Mouse (Mus musculus): ENCODE measurements around the gene Tmem160. TPM values are rescaled to one million over a fixed set of nuclear protein-coding genes. Genes with fewer than 3 reads are reported as not detected.

The Tmem160 gene
- polyA plus RNA-seq, 1 experiment from 2014 or later = 54.4 TPM

GRCm38 (mm10) chr7:16456289-16456688, 3.7 kb downstream of the Tmem160 start:
- Histone ChIP-seq H3K36me3 (ENCODE audit: control insufficient read depth, insufficient read depth, low read length) (0 out of 2 replicates have a peak, but pooled peaks cover 3% of the 10 kb centered on the region), H3K9me3 (ENCODE audit: control insufficient read depth, low read length) (no peaks in the 10 kb centered on the region), H3K4me1 (replicated peaks; ENCODE audit: control insufficient read depth, insufficient read depth, low read length) (peaks cover 12% of the 10 kb centered on the region), H3K4me3 (ENCODE audit: low read depth, low read length) (no peak overlapping the region), H3K9ac (ENCODE audit: low read depth, low read length) (no peak overlapping the region), H3K27ac (ENCODE audit: low read depth, low read length) (no peak overlapping the region), H3K4me2 (no peak overlapping the region), H3K27me3 (replicated peaks; ENCODE audit: control insufficient read depth, insufficient read depth, low read length) (peaks cover 9% of the 10 kb centered on the region; the same call in 1 of the 2 replicates)
- ATAC-seq (replicated peaks; ENCODE audit: low FRiP score) (no peak), DNase-seq (ENCODE audit: low spot score) (no peak)
- 81% methylated on average over 5 of the region's 5 CpGs for WGBS

GRCm38 (mm10) chr7:16460566-16460965, 8.0 kb downstream of the Tmem160 start:
- no peaks in the 10 kb centered on the region for H3K36me3 ChIP-seq (ENCODE audit: control insufficient read depth, insufficient read depth, low read length)
- DNase-seq (ENCODE audit: low spot score) = no peak
- H3K4me3 ChIP-seq (ENCODE audit: low read depth, low read length) = no peak overlapping the region
- no peak for ATAC-seq (replicated peaks; ENCODE audit: low FRiP score)
- H3K9ac ChIP-seq (ENCODE audit: low read depth, low read length) = no peak overlapping the region
- H3K27me3 ChIP-seq (replicated peaks; ENCODE audit: control insufficient read depth, insufficient read depth, low read length) = peaks cover 10% of the 10 kb centered on the region; the same call in 1 of the 2 replicates
- 53% methylated on average over 13 of the region's 13 CpGs for WGBS
- no peaks in the 10 kb centered on the region for H3K4me1 ChIP-seq (replicated peaks; ENCODE audit: control insufficient read depth, insufficient read depth, low read length)
- H3K9me3 ChIP-seq (ENCODE audit: control insufficient read depth, low read length) = no peaks in the 10 kb centered on the region
- H3K4me2 ChIP-seq = no peak overlapping the region
- H3K27ac ChIP-seq (ENCODE audit: low read depth, low read length) = no peak overlapping the region

- Histone ChIP-seq H3K4me2 (no peak overlapping the region), H3K4me3 (ENCODE audit: low read depth, low read length) (no peak overlapping the region), H3K4me1 (replicated peaks; ENCODE audit: control insufficient read depth, insufficient read depth, low read length) (no peaks in the 10 kb centered on the region), H3K9me3 (ENCODE audit: control insufficient read depth, low read length) (no peaks in the 10 kb centered on the region), H3K36me3 (ENCODE audit: control insufficient read depth, insufficient read depth, low read length) (no peaks in the 10 kb centered on the region), H3K9ac (ENCODE audit: low read depth, low read length) (no peak overlapping the region), H3K27ac (ENCODE audit: low read depth, low read length) (no peak overlapping the region), H3K27me3 (replicated peaks; ENCODE audit: control insufficient read depth, insufficient read depth, low read length) (peaks cover 10% of the 10 kb centered on the region; the same call in 1 of the 2 replicates)
- DNase-seq (ENCODE audit: low spot score) (no peak), ATAC-seq (replicated peaks; ENCODE audit: low FRiP score) (no peak)
- WGBS = 56% methylated on average over 6 of the region's 6 CpGs
Observed at GRCm38 (mm10) chr7:16461151-16461550, 8.6 kb downstream of the Tmem160 start.

- H3K4me1 ChIP-seq (replicated peaks; ENCODE audit: control insufficient read depth, insufficient read depth, low read length) = no peaks in the 10 kb centered on the region
- H3K4me3 ChIP-seq (ENCODE audit: low read depth, low read length) = no peak overlapping the region
- no peak overlapping the region for H3K27ac ChIP-seq (ENCODE audit: low read depth, low read length)
- DNase-seq (ENCODE audit: low spot score) (no peak), ATAC-seq (replicated peaks; ENCODE audit: low FRiP score) (no peak)
- H3K9me3 ChIP-seq (ENCODE audit: control insufficient read depth, low read length) = no peaks in the 10 kb centered on the region
- no peak overlapping the region for H3K4me2 ChIP-seq
- peaks cover 10% of the 10 kb centered on the region; the same call in 1 of the 2 replicates for H3K27me3 ChIP-seq (replicated peaks; ENCODE audit: control insufficient read depth, insufficient read depth, low read length)
- WGBS = 65% methylated on average over 6 of the region's 6 CpGs
- H3K36me3 ChIP-seq (ENCODE audit: control insufficient read depth, insufficient read depth, low read length) = no peaks in the 10 kb centered on the region
- H3K9ac ChIP-seq (ENCODE audit: low read depth, low read length) = no peak overlapping the region
Observed at GRCm38 (mm10) chr7:16461705-16462104, 9.1 kb downstream of the Tmem160 start.

- H3K27me3 ChIP-seq (replicated peaks; ENCODE audit: control insufficient read depth, insufficient read depth, low read length) = peaks cover 11% of the 10 kb centered on the region
- WGBS = 3% methylated on average over 14 of the region's 14 CpGs
Observed at GRCm38 (mm10) chr7:16463214-16463613, 10.6 kb downstream of the Tmem160 start.

DNA sequence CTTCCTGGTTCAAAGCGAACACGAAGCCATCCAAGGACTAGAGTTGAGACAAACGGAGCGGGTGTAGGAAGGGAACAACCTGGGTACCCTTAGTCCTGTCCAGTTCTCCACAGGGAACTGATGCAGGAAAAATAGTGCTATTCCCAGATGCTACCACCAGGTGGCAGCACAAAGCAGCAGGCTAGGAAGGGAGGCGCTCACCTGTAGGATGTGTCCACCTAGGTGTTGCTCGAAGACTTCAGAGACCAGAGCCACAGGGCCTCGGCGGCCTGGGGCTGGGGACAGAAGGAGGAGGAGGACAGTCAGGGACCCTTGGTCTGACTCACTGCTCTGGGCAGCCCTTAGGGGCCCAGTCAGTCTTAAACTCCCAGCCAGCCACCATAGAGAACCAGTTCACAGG, 12.6 kb downstream of the Tmem160 start:
- H3K4me2 ChIP-seq = no peak overlapping the region
- H3K27ac ChIP-seq (ENCODE audit: low read depth, low read length) = no peak overlapping the region
- DNase-seq (ENCODE audit: low spot score) (no peak), ATAC-seq (replicated peaks; ENCODE audit: low FRiP score) (0 out of 2 replicates have a peak, but pooled peaks have one; percentile 6)
- WGBS = 15% methylated on average over 8 of the region's 8 CpGs
- H3K4me1 ChIP-seq (replicated peaks; ENCODE audit: control insufficient read depth, insufficient read depth, low read length) = no peaks in the 10 kb centered on the region
- H3K36me3 ChIP-seq (ENCODE audit: control insufficient read depth, insufficient read depth, low read length) = no peaks in the 10 kb centered on the region
- H3K27me3 ChIP-seq (replicated peaks; ENCODE audit: control insufficient read depth, insufficient read depth, low read length) = peaks cover 17% of the 10 kb centered on the region
- H3K4me3 ChIP-seq (ENCODE audit: low read depth, low read length) = no peak overlapping the region
- no peaks in the 10 kb centered on the region for H3K9me3 ChIP-seq (ENCODE audit: control insufficient read depth, low read length)
- no peak overlapping the region for H3K9ac ChIP-seq (ENCODE audit: low read depth, low read length)

More at GRCm38 (mm10) chr7:16463214-16463613, 10.6 kb downstream of the Tmem160 start:
- no peaks in the 10 kb centered on the region for H3K36me3 ChIP-seq (ENCODE audit: control insufficient read depth, insufficient read depth, low read length)
- H3K27ac ChIP-seq (ENCODE audit: low read depth, low read length) = no peak overlapping the region
- no peak overlapping the region for H3K9ac ChIP-seq (ENCODE audit: low read depth, low read length)
- no peaks in the 10 kb centered on the region for H3K9me3 ChIP-seq (ENCODE audit: control insufficient read depth, low read length)
- no peak overlapping the region for H3K4me3 ChIP-seq (ENCODE audit: low read depth, low read length)
- no peak overlapping the region for H3K4me2 ChIP-seq
- no peaks in the 10 kb centered on the region for H3K4me1 ChIP-seq (replicated peaks; ENCODE audit: control insufficient read depth, insufficient read depth, low read length)
- peak; percentile 40; the same call in 1 of the 2 replicates for ATAC-seq (replicated peaks; ENCODE audit: low FRiP score)
- peak; percentile 79 for DNase-seq (ENCODE audit: low spot score)

GRCm38 (mm10) chr7:16465568-16465967, 13.0 kb downstream of the Tmem160 start:
- DNase-seq (ENCODE audit: low spot score) (no peak), ATAC-seq (replicated peaks; ENCODE audit: low FRiP score) (no peak)
- no peak overlapping the region for H3K27ac ChIP-seq (ENCODE audit: low read depth, low read length)
- H3K36me3 ChIP-seq (ENCODE audit: control insufficient read depth, insufficient read depth, low read length) = no peaks in the 10 kb centered on the region
- H3K9me3 ChIP-seq (ENCODE audit: control insufficient read depth, low read length) = no peaks in the 10 kb centered on the region
- H3K4me2 ChIP-seq = no peak overlapping the region
- H3K4me1 ChIP-seq (replicated peaks; ENCODE audit: control insufficient read depth, insufficient read depth, low read length) = no peaks in the 10 kb centered on the region
- H3K27me3 ChIP-seq (replicated peaks; ENCODE audit: control insufficient read depth, insufficient read depth, low read length) = peaks cover 17% of the 10 kb centered on the region
- no peak overlapping the region for H3K9ac ChIP-seq (ENCODE audit: low read depth, low read length)
- WGBS = 84% methylated on average over 5 of the region's 5 CpGs
- H3K4me3 ChIP-seq (ENCODE audit: low read depth, low read length) = no peak overlapping the region

DNA sequence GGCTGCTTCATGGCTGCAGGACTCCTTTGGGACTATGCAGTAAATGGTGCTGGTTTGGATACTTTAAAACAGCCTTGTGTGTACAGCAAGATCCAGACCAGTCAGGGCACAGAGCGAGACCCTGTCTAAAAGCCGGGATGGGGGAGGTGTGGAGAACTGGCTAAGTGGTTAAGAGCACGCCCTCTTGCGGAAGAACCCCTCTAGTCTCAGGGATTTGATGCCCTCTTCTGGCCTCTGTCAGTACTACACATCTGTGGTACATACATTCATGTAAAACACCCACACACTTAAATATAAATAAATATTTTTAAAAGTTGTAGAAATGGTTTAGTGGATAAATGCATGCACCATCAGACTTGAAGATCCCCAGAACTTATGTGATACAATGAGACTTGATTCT, 14.0 kb downstream of the Tmem160 start:
- H3K27me3 ChIP-seq (replicated peaks; ENCODE audit: control insufficient read depth, insufficient read depth, low read length) = peaks cover 18% of the 10 kb centered on the region
- no peak for ATAC-seq (replicated peaks; ENCODE audit: low FRiP score)
- no peaks in the 10 kb centered on the region for H3K4me1 ChIP-seq (replicated peaks; ENCODE audit: control insufficient read depth, insufficient read depth, low read length)

DNA sequence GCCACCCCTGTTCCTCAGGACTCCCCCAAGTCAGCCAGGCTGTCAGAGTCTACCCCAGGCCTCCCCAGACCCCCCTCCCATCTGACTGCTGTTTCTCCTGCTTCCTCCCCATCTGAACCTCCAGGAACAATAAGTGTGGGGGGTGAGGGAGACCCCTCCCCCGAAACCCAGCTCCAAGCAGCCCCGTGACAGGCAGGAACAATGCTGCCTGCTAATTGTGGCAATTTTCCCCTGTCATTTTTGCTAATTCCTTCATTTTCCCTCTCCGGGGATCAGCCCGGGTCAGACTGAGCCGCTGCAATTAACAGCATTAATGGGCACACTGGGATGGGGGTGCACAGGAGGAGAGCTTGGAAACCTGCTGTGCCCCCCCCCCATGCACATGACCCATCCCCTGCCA, 15.5 kb downstream of the Tmem160 start:
- H3K36me3 ChIP-seq (ENCODE audit: control insufficient read depth, insufficient read depth, low read length) = no peaks in the 10 kb centered on the region
- H3K4me3 ChIP-seq (ENCODE audit: low read depth, low read length) = no peak overlapping the region
- no peak overlapping the region for H3K9ac ChIP-seq (ENCODE audit: low read depth, low read length)
- ATAC-seq (replicated peaks; ENCODE audit: low FRiP score) (no peak), DNase-seq (ENCODE audit: low spot score) (no peak)
- no peaks in the 10 kb centered on the region for H3K9me3 ChIP-seq (ENCODE audit: control insufficient read depth, low read length)
- peaks cover 32% of the 10 kb centered on the region for H3K27me3 ChIP-seq (replicated peaks; ENCODE audit: control insufficient read depth, insufficient read depth, low read length)
- no peak overlapping the region for H3K27ac ChIP-seq (ENCODE audit: low read depth, low read length)
- no peak overlapping the region for H3K4me2 ChIP-seq
- 46% methylated on average over 5 of the region's 5 CpGs for WGBS
- no peaks in the 10 kb centered on the region for H3K4me1 ChIP-seq (replicated peaks; ENCODE audit: control insufficient read depth, insufficient read depth, low read length)

More for the DNA sequence above, 14.0 kb downstream of the Tmem160 start:
- Histone ChIP-seq H3K27ac (ENCODE audit: low read depth, low read length) (no peak overlapping the region), H3K4me2 (no peak overlapping the region), H3K36me3 (ENCODE audit: control insufficient read depth, insufficient read depth, low read length) (no peaks in the 10 kb centered on the region), H3K9me3 (ENCODE audit: control insufficient read depth, low read length) (no peaks in the 10 kb centered on the region), H3K4me3 (ENCODE audit: low read depth, low read length) (no peak overlapping the region), H3K9ac (ENCODE audit: low read depth, low read length) (no peak overlapping the region)
- DNase-seq (ENCODE audit: low spot score) = no peak
- 48% methylated on average over 4 of the region's 4 CpGs for WGBS

All from liver, embryonic 11.5 days (tissue).